Mouse (Mus musculus) left cerebral cortex, postnatal 14 days (tissue): ENCODE results near the gene Rhox1. TPM values are rescaled to one million over a fixed set of nuclear protein-coding genes. Genes with fewer than 3 reads are reported as not detected.
"Not testable (repeated sequence)": the region's sequence is repeated elsewhere in the genome, so short reads cannot be mapped to it uniquely, and the experiment has no call there.

Experiments
- DNase-seq, 2 experiments: peaks; one replicate each; pipeline ENCODE4 v3.0.0; 2021 to 2022; ENCODE audit warnings: low spot score in 2 of 2, mixed read lengths in 1 of 2
- intact Hi-C: fragments of 180-260 bp; cut with DNase I; formaldehyde crosslinking; loops from one replicate; pipeline ENCODE4 v1.15.1; 2025
- long read RNA-seq, 2 experiments: library from polyadenylated mRNA; stranded (forward); transcript quantifications; one replicate each; pipeline ENCODE4 v2.0.0; 2021
- total RNA-seq, 2 experiments: library from RNA; stranded (reverse); gene quantifications; 2 replicates each; pipeline ENCODE4 v1.2.3; 2021

The Rhox1 gene
- not detected for total RNA-seq
- long read RNA-seq, experiment 1 = 0 reads
- long read RNA-seq, experiment 2 = 0 reads

DNA sequence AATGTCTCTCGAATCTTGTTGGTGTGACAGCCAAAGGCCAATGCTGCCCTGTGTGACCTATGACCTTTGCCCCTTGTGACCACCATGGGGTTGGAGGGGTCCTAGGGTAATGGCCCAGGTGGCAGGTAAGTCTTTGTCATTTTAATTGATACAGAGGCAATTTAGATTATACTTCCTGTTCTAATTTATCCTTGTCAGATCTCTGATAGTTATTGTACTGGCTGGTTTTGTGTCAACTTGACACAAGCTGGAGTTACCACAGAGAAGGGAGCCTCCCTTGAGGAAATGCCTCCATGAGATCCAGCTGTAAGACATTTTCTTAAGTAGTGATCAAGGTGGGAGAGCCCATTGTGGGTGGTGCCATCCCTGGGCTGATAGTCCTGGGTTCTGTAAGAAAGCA, at the start of gene Rhox1:
Gene Rhox1 (minus strand): TSS at position 101 of the 400 bp plus-strand sequence.
- intact Hi-C loops, DNase-seq: not testable (repeated sequence)

DNA sequence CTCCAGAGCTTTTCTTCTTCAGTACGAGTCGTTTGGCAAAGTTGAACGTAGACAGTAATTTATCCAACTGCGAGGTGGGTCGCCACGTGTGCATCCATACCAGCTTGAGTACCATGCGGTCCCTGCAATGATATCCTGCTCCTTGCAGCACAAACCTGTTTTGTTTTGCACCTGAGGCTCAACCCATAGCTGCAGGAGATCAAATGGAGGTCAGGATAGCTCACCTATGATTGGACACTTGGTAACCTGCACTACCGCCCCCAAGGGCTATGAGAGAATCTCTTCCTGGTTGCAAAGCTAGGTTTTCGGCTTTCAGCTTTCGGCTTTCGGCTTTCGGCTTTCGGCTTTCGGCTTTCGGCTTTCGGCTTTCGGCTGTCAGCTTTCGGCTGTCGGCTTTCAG, 43.0 kb upstream of the Rhox1 start, which contains the start of gene Rhox4a:
Gene Rhox4a (plus strand): TSS at position 301 of the 400 bp plus-strand sequence.
- intact Hi-C loops, DNase-seq: not testable (repeated sequence)

- DNase-seq, intact Hi-C loops: not testable (repeated sequence)
These were observed 27.6 kb upstream of the Rhox1 start, which contains the start of gene Rhox3a for GRCm38 (mm10) chrX:37249619-37250018. Gene Rhox3a (plus strand): TSS chrX:37249919.

- DNase-seq, intact Hi-C loops: not testable (repeated sequence)
These were observed 22.6 kb upstream of the Rhox1 start, which contains the start of gene Rhox2a for GRCm38 (mm10) chrX:37244676-37245075. Gene Rhox2a (plus strand): TSS chrX:37244976.

DNA sequence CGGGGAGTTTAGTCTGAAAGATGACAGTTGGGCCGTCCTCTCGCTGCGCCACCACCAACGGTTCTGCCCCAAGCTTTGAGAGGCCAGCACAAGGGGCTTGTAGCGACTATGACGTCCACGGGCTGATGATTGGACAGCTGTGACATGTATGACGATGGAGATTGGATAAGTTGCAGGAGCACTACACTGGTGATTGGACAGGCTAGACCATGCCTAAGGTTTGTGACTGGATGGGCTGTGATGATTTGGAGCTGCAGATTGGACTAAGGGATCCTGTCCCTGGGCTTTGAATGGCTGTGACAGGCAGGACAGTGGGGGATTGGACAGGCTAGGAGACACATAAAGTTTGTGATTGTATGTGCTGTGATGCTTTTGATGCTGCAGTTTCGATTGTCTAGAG, 11.1 kb downstream of the Rhox1 start, which contains the start of gene Gm9:
Gene Gm9 (minus strand): TSS at position 101 of the 400 bp plus-strand sequence.
- no peak for DNase-seq
- intact Hi-C loops = no loop called here

GRCm38 (mm10) chrX:37198676-37199075, 23.4 kb downstream of the Rhox1 start:
- intact Hi-C loops = no loop called here
- no peak for DNase-seq

DNA sequence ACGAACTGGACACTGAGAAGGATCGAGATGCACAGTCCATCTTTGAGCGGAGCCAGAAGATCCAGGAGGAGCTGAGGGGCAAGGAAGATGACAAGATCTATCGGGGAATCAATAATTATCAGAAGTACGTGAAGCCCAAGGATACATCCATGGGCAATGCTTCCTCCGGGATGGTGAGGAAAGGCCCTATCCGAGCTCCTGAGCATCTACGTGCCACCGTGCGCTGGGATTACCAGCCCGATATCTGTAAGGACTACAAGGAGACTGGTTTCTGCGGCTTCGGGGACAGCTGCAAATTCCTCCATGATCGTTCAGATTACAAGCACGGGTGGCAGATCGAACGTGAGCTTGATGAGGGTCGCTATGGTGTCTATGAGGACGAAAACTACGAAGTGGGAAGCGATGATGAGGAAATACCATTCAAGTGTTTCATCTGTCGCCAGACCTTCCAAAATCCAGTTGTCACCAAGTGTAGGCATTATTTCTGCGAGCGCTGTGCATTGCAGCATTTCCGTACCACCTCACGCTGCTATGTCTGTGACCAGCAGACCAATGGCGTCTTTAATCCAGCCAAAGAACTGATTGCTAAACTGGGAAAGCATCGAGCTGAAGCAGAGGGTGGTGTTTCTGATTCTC, 30.2 kb downstream of the Rhox1 start:
- DNase-seq = peak; percentile 3 to 17
- intact Hi-C loops = no loop called here

- peak; percentile 67 to 82 for DNase-seq
- intact Hi-C loops = no loop called here
These were observed 30.8 kb downstream of the Rhox1 start, which contains the start of the genes Ndufa1 and Rnf113a1 for GRCm38 (mm10) chrX:37191105-37191743. Gene Ndufa1 (minus strand): TSS chrX:37191163. Gene Rnf113a1 (plus strand): TSS chrX:37191245.

DNA sequence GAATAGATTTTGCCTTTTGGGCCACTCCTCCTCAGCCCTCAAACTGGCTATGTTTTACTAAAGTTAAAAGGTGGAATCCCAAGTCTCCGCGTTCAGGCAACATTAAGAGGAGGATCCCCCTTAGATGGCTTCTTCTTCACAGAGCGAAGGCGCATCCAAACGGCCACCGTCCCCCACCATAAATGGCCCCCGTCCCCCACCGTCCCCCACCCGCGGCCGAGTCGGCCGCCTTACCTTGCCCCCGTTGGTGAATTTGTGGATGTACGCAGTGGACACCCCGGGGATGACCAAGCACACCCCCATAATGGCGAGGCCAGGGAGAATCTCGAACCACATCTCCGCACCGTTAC, 31.3 kb downstream of the Rhox1 start:
- intact Hi-C loops = no loop called here
- DNase-seq = peak in 1 of 2 experiments; percentile 5

GRCm38 (mm10) chrX:37184401-37184800, 37.7 kb downstream of the Rhox1 start:
- intact Hi-C loops, DNase-seq: not testable (repeated sequence)

DNA sequence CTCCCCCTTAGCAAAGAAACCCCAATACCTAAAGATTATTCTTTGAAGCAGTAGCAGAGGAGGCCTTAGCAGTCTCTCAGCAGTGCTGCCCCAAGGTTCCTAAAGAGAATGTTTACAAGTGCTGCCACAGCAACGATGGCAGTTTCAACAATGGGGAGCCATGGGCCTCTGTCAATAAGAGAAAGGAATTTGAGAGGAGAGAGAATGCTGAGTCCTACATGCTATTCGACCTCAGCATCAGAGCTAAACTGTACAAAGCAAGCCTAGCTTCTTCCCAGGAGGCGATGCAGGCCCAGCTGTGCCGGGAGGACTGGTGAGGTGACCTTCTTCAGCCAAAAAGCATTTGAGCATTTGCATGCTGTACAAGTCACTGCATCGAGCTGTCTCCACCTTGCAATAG, 53.3 kb downstream of the Rhox1 start, which contains the start of gene Akap14:
Gene Akap14 (minus strand): TSS at position 101 of the 400 bp plus-strand sequence.
- no peak for DNase-seq
- intact Hi-C loops = no loop called here

DNA sequence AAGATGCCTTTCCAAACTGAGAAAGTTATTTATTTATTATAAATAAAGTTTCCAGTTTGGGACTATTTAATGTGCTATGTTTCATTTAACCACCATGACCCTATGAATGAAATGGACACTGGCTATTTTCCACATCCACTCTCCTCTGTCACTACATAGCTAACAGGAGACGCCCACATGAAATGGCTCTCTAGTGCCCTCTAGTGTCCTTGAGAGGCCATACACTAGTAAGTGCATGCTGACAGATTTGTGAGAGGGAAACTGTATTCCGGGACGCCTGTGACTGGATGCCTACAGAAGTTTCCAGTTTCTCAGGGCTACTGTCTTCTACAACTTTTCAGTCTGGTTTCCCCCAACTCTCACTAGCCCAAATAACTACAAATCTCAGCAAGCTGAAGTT, 55.0 kb downstream of the Rhox1 start:
- intact Hi-C loops = no loop called here
- peak; percentile 21 to 30 for DNase-seq

Other genes starting within 250 kb of the Rhox1 start
- 10 to 100 TPM; 72.5 to 75.0 TPM for gene Sept6, start 230.5 kb downstream of the Rhox1 start, total RNA-seq
- not detected for gene Sowahd, start 173.4 kb downstream of the Rhox1 start, total RNA-seq
- 100 to 1,000 TPM; 292 to 301 TPM for gene Rpl39, start 136.9 kb downstream of the Rhox1 start, total RNA-seq
- 10 to 100 TPM; 15.0 to 15.6 TPM for gene Upf3b, start 111.9 kb downstream of the Rhox1 start, total RNA-seq
- gene Nkap, start 95.5 kb downstream of the Rhox1 start, total RNA-seq = 10 to 100 TPM; 15.2 to 15.9 TPM
- gene Akap14, start 53.4 kb downstream of the Rhox1 start, total RNA-seq = not detected
- 100 to 1,000 TPM; 252 to 260 TPM for gene Ndufa1, start 31.1 kb downstream of the Rhox1 start, total RNA-seq
- gene Rnf113a1, start 31.0 kb downstream of the Rhox1 start, total RNA-seq = 1 to 10 TPM; 5.5 to 7.3 TPM
- not detected for gene Gm9, start 11.2 kb downstream of the Rhox1 start, total RNA-seq
- gene Rhox2a, start 22.7 kb upstream of the Rhox1 start, total RNA-seq = not detected
- gene Rhox3a, start 27.7 kb upstream of the Rhox1 start, total RNA-seq = not detected
- not detected for gene Rhox4a, start 43.1 kb upstream of the Rhox1 start, total RNA-seq
- not detected for gene Rhox3a2, start 157.8 kb upstream of the Rhox1 start, total RNA-seq
- not detected for gene Rhox4a2, start 168.6 kb upstream of the Rhox1 start, total RNA-seq
- not detected for gene Rhox2b, start 189.8 kb upstream of the Rhox1 start, total RNA-seq
- gene Rhox4b, start 210.2 kb upstream of the Rhox1 start, total RNA-seq = not detected
- gene Rhox2c, start 231.4 kb upstream of the Rhox1 start, total RNA-seq = not detected
- gene Rhox3c, start 236.3 kb upstream of the Rhox1 start, total RNA-seq = not detected